Mouse (Mus musculus) liver, postnatal 0 days (tissue): ENCODE results near the gene Gm20388.

Experiments used
- CTCF ChIP-seq: sonication (generic); IDR thresholded peaks from 2 replicates; pipeline ENCODE4 v1.5.1; 2016; ENCODE audit warnings: antibody characterized with exemption, low read depth
- EP300 ChIP-seq: IDR thresholded peaks from 2 replicates; pipeline ENCODE4 v1.6.1; 2016; ENCODE audit warnings: antibody characterized with exemption, low read depth, mild to moderate bottlenecking

DNA sequence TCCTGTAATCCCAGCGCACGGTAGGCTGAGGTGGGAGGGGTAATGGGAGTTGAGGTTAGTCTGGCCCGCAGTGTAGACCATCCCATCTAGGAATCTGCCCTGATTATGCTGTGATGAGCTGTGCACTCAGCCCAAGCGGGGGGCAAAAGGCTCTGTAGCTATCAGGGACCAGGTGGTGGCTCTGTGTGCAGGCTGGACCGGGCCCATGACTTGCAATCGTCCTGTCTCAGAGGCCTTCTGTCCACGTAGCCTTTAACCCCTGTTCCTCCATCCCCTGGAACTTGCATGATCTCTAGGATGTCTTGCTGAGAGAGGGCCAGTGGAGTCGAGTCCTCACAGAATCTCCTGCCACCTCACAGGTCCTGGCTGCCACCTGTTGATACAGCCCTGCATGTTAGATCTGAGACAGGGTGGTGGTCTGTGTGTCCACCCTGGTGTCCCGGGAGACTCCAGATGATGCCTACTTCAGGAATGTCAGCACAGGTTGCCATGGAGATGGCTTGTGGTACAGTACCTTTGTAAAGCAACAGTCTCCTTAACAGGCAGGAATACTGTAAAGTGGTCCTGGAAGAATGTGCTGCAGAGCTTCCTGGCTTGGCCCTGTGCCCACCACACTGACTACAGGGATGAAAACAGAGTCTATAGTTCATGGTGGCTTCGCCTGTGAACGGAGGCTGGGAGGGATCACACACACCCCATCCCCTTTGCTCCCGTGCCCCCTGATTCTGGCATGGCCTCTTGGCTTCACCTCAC, 4372.4 kb downstream of the Gm20388 start:
- TF ChIP-seq EP300 (no peak), CTCF (no peak)
